Mouse (Mus musculus): ENCODE measurements around the gene Lamb2.

The Lamb2 gene

DNA sequence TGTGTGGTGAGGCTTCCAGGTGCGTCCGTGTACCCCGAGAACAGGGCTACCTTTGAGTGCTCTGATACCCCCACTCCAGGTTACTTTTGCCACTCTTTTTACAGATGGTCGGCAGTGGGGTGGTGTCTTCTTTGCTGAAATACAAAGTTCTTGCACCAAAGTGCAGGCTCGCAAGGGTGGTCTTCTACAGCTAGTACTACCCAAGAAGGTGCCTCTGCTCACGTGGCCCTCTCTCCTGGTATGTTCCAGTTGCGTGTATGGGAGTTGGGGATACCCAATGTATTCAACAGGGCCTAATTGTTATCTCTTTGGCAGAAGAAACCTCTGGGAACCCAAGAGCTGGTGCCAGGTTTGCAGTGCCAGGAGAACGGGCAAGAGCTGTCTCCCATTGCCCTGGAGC, 13.7 kb downstream of the Lamb2 start:
- DNase-seq, result peak in 1 of 2 experiments; percentile 15

DNA sequence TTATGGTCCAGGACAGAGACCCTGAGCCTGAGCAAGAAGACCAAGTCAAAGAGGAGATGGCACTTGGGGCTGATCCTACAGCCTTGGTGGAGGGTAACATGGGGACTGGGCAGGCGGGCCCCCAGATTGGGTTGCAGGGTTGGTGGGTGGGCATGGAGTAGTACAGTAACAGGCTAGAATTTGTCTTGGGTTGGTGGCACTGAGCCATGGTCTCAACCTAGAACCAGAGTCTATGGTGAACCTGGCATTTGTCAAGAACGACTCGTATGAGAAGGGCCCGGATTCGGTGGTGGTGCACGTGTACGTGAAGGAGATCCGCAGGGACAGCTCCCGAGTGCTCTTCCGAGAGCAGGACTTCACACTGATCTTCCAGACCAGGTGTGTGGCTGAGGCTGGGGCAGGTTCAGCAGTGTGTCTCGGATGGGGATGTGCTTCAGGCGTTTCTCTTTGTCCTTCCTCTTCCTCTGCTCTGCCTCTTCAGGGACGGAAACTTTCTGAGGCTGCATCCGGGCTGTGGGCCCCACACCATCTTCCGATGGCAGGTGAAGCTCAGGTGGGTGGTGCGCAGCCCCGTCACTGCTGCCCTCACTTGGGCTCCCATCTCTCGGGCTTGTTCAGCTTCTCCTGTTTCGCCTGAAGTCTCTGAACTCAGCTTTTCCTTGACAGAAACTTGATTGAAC, 14.8 kb downstream of the Lamb2 start:
- peak in 1 of 2 experiments; percentile 16 for DNase-seq

DNA sequence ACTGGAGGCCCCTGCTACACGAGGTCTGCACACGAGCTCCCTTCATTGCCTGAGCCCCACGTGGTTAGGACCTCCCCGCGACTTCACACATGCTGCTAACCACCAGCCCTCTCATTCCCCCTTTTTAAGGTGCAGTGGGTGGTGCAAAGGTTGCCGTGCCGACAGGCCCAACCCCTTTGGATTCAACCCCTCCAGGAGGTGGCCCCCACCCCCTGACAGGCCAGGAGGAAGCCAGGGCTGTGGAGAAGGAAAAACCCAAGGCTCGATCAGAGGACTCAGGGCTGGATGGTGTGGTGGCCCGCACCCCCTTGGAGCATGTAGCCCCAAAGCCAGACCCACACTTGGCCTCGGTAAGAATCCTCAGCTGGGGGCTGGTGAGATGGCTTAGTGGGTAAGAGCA, 15.4 kb downstream of the Lamb2 start:
- DNase-seq, result peak in 1 of 2 experiments; percentile 23

DNA sequence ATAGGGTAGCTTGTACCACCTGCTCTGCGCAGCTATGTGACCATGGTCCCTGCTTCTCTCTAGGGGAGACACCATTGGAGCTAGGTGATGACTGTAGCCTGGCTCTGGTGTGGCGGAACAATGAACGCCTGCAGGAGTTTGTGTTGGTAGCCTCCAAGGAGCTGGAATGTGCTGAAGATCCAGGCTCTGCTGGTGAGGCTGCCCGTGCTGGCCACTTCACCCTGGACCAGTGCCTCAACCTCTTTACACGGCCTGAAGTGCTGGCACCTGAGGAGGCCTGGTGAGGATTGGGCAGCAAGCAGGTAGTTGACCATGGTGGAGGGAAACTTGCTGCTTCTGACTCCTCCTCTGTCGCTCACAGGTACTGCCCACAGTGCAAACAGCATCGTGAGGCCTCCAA, 19.7 kb downstream of the Lamb2 start:
- no peak for DNase-seq

DNA sequence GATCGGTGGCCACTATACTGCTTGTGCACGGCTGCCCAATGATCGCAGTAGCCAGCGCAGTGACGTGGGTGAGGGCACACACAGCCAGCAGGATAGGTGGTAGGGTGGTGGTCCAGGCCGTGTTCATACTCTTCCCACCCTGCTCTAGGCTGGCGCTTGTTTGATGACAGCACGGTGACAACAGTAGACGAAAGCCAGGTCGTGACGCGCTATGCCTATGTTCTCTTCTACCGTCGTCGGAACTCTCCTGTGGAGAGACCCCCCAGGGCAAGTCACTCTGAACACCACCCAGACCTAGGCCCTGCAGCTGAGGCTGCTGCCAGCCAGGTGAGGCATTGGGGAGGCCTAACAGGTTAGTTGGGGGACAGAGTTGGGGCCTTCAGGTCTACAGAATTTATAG, 20.4 kb downstream of the Lamb2 start:
- no peak for DNase-seq

DNA sequence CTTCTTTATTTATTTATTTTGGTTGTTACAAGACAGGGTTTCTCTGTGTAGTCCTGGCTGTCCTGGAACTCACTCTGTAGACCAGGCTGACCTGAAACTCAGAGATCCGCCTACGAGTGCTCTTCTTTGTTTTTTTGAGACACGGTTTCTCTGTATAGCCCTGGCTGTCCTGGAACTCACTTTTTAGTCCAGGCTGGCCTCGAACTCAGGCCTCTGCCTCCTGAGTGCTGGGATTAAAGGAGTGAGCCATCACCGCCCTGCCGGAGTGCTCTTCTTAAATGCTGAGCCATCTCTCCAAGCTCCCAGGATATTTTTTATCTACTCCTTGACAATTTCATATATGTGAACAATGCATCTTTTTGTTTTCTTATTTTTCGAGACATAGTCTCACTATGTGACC, 27.4 kb downstream of the Lamb2 start:
- DNase-seq, result no peak

DNA sequence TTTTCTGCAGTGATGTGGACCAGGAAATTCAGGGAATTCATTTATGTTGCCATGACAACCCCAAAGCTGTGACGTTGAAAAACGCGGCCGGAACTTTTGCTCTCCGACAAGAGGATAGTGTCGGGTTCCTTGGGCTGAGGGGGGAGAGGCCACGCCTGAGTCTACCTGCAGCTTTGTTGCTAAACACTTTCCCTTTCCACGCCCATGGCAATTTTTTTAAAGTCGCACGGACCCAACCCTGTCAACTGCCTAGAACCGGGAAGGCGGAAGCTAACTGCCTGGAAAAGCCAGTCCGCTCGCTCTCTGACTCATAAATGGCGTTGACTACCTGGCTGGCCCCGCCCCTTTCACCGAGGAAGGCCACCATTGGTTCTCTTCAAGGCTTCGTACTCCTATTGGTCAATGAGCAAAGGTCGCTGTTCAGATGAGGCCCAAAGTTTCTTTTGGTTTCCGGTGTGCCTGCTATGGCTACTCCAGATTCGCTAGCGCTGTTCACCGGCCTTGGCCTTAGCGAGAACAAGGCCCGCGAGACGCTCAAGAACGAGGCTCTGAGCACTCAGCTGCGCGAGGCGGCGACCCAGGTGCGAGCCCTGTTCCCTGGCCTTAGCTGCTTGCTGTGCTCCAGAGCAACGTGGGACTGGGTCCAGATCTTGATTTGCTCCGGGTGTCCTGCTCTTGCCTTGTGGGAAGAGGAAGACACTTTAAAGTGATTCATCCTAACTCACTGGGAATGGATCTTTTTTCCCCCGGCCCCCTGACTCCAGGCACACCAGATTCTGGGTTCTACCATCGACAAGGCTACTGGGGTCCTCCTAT, 28.3 kb downstream of the Lamb2 start, which contains the start of gene Qars:
Qars (plus strand) TSS at position 88 of the 816 bp plus-strand sequence.
- DNase-seq, result peak; percentile 95 to 97

DNA sequence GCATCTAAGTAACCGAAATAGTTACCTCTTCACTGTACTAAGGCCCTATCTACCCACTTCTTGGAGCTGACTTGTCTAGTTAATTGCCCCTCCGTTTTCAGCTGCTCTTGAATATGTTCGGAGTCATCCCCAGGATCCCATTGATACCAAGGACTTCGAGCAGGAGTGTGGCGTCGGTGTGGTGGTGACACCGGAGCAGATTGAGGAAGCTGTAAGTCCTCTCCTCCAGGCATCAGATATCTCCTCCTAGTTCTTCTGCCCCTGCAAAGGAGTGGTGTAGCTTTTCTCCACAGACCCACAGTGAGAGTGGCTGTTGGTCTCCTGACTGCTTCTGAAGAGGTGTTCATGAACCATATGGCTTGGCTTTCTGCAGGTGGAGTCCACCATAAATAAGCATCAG, 29.2 kb downstream of the Lamb2 start:
- DNase-seq, result no peak

DNA sequence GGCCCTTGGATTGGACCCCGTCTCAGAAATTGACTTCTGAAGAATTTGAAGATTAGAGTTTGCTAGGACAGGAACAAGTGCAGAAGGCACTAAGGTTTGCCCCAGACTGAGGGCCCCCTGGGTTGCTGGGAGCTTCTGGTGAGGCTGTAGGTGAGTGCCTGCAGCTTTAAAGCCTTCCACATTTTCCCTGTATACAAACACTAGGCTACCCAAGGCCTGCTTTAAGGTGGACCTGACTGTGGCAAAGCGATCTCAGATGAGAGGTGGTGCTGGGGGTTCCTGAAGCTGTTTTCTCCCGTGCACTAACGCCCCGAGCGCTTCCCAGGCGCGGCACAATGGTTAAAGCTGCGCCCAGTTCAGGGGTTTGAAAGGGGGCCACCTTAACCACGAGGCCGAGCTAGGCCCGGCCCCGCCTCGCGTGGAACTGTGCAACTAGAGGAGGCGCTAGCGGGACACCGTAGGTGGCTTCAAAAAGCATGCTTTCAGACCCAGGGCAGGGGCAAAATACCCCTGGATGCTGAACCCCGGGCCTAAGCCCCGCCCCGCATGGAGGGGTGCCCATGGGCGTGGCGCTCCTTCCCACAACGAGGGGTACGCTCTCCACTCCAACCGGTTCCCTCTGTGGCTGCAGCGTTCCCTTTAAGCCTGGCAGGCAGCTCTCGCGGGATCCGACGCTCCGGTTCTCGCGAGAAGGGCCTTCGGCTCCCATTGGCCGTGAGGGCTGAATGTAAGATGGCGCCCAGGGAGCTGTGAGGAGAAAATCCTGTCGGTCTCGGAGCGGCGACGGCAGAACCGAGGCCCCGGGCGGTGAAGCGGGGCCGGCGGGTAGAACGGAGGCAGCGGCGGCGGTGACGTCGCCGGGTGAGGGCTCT, 37.1 kb downstream of the Lamb2 start, which contains the start of gene Qrich1:
Qrich1 (plus strand) TSS at position 427 of the 872 bp plus-strand sequence.
- peak; percentile 95 to 97 for DNase-seq

DNA sequence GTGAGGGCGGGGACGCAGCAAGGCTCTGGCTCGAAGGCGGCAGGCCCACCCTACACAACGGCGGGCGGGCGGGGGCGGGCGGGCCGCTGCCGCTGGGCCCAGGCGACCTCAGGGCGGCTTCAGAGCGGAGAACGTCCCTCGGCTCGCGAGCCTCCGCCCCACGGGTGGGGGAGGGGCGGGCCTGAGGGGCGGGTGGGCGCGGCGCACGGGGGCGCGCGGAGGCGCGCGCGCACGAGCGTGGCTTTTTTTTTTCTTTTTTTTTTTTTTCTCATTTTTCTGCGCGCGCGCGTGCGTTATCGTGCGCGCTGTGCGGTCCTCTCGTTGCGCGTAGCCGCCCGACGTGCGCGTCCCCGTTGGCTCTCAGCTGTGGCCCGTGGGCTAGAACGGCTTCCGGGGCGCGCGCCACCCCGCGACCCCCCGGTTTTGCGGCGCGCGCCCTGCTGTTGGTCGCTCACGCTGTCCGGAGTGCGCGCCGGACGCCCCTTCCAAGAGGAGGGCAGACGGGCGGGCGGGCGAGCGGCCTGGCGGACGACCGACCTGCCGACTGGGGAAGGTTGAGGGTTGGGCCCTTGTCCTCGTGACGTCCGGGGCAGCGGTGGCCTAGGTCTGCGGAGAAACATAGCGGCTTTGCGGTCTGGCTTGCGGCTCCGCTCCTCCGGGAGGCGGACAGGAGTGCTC, 37.9 kb downstream of the Lamb2 start:
- peak; percentile 87 to 92 for DNase-seq

DNA sequence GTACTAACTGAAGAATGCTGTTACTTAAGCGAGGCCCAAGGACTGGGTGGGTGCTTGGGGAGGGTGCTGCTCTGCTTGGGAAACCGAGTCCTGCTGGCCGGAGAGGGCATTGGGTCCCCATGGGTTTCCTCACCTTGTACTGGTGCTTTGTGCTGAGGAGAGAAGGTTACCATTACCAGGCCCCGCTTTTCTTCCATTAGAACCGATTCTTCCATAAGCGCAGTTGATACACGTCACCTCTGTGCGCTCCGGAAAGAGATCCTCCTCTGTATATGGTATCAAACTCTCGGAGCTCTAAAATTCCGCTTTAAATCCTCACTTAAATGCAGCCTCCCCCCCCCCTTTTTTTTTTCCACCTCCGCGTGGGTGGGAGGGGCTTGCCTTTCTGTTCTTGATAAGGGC, 38.4 kb downstream of the Lamb2 start:
- DNase-seq, result no peak

DNA sequence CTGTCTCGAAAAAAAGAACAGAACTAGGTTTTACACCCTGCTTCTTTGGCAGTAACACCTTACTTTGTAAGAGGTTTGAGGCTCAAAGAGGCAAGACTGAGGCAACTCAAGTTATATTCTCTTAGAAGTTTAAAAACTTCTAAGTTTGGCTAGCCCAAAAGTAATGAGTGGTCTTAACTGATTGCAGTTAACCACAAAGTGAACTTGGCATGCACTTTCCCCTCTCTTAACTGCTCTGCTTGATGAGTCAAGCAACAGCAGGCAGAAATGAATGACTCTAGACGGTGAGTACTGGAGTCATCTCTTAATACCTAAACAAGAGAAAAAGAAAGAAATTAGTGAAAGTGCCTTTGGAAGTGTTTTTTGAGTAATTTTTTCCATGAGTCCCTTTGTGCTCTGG, 42.1 kb downstream of the Lamb2 start:
- no peak for DNase-seq

DNA sequence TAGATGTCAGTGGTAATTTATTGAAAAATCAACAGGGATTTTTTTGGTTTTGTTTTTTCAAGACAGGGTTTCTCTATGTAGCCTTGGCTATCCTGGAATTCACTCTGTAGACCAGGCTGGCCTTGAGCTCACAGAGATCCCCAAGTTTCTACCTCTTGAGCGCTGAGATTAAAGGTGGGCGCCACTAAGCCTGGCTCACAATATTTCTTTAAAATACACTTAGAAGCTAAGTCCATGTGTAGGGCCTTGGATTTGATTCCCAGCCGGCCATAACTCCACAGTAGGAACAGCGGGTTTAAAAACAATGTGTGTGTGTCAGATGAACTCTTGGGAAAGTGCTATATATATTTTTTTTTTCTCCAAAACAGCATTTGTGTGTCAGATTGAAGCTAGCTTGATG, 43.8 kb downstream of the Lamb2 start:
- DNase-seq, result no peak

DNA sequence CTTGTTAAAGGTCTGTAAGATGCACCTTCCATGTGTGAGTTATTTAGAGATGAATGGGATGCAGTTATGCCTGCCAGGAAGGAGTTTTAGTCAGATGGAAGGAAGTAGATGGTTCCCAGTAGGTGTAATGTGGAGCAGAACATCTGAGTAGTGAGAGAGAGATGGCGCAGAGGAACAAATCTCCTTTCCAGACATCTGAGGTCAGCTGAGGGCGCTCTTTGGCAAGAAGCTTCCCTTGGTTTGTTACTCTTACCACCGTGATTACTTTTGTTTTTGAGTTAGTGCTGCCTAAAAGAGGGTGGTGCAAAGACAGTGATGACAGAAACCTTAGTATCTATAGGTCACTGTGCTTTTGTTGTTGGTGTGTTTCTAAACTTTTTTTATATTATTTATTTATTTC, 45.9 kb downstream of the Lamb2 start:
- DNase-seq, result no peak

DNA sequence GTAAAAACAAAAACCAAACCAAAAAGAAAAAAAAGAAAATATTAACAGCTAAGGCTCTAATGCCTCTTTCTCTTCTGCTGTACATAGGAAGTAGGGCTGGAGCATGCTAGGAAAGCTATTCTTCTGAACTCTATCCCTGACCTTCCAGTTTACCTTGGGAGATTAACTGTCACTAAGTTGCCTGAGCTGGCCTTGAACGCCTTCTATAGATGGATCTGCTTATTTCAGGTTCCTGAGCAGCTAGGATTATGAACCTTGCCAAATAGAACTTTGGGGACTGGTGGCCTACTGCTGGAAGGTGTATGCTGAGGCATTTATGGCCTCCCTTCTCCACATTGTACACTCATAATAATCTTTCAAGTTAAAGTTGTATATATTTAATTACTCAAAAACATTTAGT, 51.4 kb downstream of the Lamb2 start:
- no peak for DNase-seq

DNA sequence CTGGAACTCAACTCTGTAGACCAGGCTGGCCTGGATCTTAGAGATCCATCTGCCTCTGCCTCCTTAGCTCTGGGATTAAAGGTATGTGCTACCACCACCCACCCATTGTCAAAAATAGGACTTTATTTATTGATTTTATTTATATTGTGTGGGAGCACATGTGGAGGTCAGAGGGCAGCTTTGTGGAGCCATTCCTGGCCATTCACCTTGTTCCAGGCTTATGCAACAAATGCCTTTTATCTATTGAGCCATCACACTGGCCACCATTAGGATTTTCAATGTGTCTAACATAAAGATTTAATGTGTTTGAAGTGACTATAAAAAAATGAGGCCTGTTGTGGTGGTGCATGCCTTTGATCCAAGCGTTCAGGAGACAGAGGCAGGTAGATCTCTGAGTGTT, 52.0 kb downstream of the Lamb2 start:
- DNase-seq, result no peak
